Mouse (Mus musculus): ENCODE measurements at regions not wholly inside any gene's neighbourhood (a gene's known extent, or its start where the extent isn't known, plus 50 kb on each side); places are given as distances from the start of the nearest gene placed in this dataset.

DNA sequence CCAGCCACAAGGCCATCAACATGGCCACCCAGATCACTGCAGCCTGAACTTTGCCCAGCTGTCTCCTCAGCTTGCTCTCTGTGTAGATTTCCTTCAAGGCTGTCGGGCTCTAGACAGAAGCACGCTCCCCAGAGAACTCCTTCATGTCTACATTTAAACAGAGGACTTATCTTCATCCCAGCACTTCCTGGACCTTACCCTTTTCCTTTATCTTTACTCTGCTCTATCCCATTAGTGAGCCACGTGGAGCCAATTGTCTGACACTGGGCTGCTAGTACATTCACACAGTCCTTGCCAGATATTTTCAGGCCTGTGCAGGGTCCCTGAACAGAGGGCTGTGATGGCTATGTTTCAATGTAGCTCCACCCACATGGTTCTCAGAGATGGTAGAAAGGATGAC lies 204.7 kb upstream of the Myt1l start:
- 74% methylated on average over 3 of the region's 3 CpGs for WGBS
- Histone ChIP-seq H3K27me3 (ENCODE audit: control insufficient read depth, insufficient read depth, low read length) (no peaks in the 10 kb centered on the region), H3K4me1 (ENCODE audit: control insufficient read depth, insufficient read depth, low read length) (no peaks in the 10 kb centered on the region), H3K27ac (replicated peaks; ENCODE audit: low read depth, low read length) (no peak overlapping the region), H3K4me2 (ENCODE audit: low read depth, low read length) (no peak overlapping the region), H3K9me3 (replicated peaks; ENCODE audit: control insufficient read depth, low read length) (no peaks in the 10 kb centered on the region), H3K36me3 (replicated peaks; ENCODE audit: control insufficient read depth, insufficient read depth, low read depth, low read length) (no peaks in the 10 kb centered on the region), H3K9ac (replicated peaks; ENCODE audit: low read length) (no peak overlapping the region), H3K4me3 (ENCODE audit: low read depth, low read length) (no peak overlapping the region)
- ATAC-seq (replicated peaks; ENCODE audit: insufficient number of reproducible peaks, low FRiP score, low TSS enrichment, low read depth) (no peak), DNase-seq (ENCODE audit: low spot score) (no peak)

DNA sequence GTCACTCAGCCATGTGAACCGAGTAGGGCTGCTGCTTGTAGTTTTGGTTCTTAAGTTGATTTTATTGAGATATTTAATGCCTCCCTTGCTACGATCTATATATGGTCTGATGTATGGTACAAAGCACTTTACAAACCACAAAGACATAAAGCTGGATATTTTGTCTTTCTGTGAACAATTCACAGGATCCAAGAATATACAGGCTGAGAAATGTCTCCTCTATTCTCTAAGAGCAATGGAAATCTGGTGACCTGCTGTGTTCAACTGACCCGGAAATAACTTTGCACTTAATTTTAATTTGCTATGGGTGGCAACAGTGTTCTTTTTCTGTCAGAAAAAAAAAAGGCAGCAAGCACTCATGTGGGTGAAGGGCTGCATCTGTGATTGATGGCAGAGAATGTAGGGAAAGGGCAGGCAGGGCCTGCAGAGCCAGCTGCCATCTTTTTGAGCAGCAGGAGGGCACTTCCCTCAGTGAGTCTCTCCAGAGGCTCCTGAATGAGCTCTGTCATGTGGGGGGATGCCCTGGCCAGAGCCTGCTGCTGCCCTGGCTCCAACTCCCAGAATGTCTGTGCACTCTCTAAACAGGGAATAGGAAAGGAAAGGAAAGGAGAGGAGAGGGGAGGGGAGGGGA lies 192.2 kb upstream of the Myt1l start:
- no peak for ATAC-seq (replicated peaks; ENCODE audit: insufficient number of reproducible peaks, low FRiP score, low TSS enrichment, low read depth)

DNA sequence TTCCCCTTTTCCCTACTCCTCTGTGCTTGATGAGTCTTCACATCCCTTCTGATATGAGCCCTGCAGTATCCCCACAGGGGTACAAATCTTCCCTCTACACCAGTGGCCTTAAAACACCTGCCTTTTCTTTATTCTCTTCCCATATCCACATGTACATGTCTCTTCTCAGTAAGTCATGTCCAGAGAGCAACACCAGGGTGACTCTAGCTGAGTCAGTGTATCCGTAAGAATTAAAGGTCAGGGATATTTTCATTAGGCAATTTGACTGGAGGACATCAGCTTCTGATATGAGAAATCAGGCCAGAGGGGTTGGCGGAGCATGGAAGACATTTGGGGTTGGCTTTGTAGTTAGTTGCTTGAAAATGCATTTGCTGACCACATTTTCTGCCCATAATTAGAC lies 190.8 kb upstream of the Myt1l start:
- WGBS = 86% methylated on average over 2 of the region's 2 CpGs
- DNase-seq (ENCODE audit: low spot score) (no peak), ATAC-seq (replicated peaks; ENCODE audit: insufficient number of reproducible peaks, low FRiP score, low TSS enrichment, low read depth) (no peak)
- Histone ChIP-seq H3K4me3 (ENCODE audit: low read depth, low read length) (no peak overlapping the region), H3K4me1 (ENCODE audit: control insufficient read depth, insufficient read depth, low read length) (no peaks in the 10 kb centered on the region), H3K9me3 (replicated peaks; ENCODE audit: control insufficient read depth, low read length) (no peaks in the 10 kb centered on the region), H3K4me2 (ENCODE audit: low read depth, low read length) (no peak overlapping the region), H3K36me3 (replicated peaks; ENCODE audit: control insufficient read depth, insufficient read depth, low read depth, low read length) (no peaks in the 10 kb centered on the region), H3K27me3 (ENCODE audit: control insufficient read depth, insufficient read depth, low read length) (no peaks in the 10 kb centered on the region), H3K27ac (replicated peaks; ENCODE audit: low read depth, low read length) (no peak overlapping the region), H3K9ac (replicated peaks; ENCODE audit: low read length) (no peak overlapping the region)

More for the DNA sequence above, 192.2 kb upstream of the Myt1l start:
- Histone ChIP-seq H3K4me3 (ENCODE audit: low read depth, low read length) (no peak overlapping the region), H3K4me1 (ENCODE audit: control insufficient read depth, insufficient read depth, low read length) (no peaks in the 10 kb centered on the region), H3K4me2 (ENCODE audit: low read depth, low read length) (no peak overlapping the region), H3K9ac (replicated peaks; ENCODE audit: low read length) (no peak overlapping the region), H3K9me3 (replicated peaks; ENCODE audit: control insufficient read depth, low read length) (no peaks in the 10 kb centered on the region), H3K27ac (replicated peaks; ENCODE audit: low read depth, low read length) (no peak overlapping the region), H3K36me3 (replicated peaks; ENCODE audit: control insufficient read depth, insufficient read depth, low read depth, low read length) (no peaks in the 10 kb centered on the region), H3K27me3 (ENCODE audit: control insufficient read depth, insufficient read depth, low read length) (no peaks in the 10 kb centered on the region)
- no peak for DNase-seq (ENCODE audit: low spot score)
- 68% methylated on average over 3 of the region's 3 CpGs for WGBS

DNA sequence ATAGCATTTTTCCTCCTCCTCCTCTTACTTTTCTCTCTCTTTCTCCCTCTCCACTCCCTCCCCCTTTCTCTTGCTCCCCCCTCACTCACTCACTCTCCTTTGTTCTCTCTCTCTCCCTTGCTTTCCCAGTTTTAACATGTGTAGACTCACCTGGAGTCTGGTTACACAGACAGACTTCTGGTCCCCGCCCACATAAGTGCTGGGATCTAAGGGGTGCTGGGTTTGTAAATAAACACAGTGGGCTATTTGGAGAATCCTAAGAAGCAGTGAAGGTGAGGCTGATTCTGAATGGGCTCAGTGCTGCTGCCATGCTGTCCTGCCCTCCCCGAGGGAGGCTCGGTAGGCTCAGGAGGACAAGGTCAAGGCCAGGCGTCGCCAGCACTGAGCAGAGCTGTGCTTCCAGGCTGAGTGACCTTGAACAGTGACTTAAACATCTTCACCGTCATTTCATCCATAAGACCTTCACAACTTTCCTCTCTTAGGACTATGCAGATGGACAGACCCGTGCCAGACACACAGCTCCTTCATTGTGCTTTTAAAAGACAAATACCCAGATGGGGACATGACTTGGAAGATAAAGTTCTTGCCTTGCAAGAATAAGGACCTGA lies 186.7 kb upstream of the Myt1l start:
- Histone ChIP-seq H3K36me3 (replicated peaks; ENCODE audit: control insufficient read depth, insufficient read depth, low read depth, low read length) (no peaks in the 10 kb centered on the region), H3K4me2 (ENCODE audit: low read depth, low read length) (no peak overlapping the region), H3K9me3 (replicated peaks; ENCODE audit: control insufficient read depth, low read length) (no peaks in the 10 kb centered on the region), H3K9ac (replicated peaks; ENCODE audit: low read length) (no peak overlapping the region), H3K4me1 (ENCODE audit: control insufficient read depth, insufficient read depth, low read length) (no peaks in the 10 kb centered on the region), H3K27me3 (ENCODE audit: control insufficient read depth, insufficient read depth, low read length) (no peaks in the 10 kb centered on the region), H3K27ac (replicated peaks; ENCODE audit: low read depth, low read length) (no peak overlapping the region), H3K4me3 (ENCODE audit: low read depth, low read length) (no peak overlapping the region)
- WGBS = 49% methylated on average over 7 of the region's 7 CpGs
- DNase-seq (ENCODE audit: low spot score) (peak; percentile 18), ATAC-seq (replicated peaks; ENCODE audit: insufficient number of reproducible peaks, low FRiP score, low TSS enrichment, low read depth) (no peak)

DNA sequence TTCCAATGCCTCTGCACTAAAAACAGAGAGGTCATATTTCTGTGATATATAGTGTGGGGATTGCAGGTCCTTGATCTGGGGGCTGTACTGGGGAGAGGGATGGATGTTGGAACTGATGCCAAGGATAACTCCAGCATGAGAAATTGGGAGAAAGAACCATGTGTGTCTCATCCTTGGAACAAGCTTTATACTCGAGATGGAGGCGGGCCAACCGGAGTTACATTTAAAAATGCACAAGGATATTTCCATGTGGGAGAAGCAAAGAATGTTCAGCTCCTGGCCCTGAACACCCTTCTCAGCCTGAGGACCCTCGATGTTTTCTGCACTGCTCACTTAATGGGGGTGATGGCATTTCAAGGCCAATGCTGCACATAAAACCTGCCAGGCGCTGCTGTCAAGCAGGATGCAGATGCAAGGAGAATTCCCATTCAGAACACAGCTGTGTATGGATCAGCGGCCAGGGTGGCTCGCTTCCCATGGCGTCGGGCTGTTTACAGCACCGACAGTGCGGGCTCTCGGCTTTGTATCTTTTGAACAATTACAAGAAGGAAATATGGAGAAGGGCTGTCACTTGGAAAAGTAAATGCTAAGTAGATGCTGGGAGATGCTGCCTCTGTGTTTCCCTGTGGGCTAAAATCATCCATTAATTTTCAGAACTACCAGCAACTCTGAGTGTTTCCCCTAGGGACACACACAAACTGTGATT lies 184.9 kb upstream of the Myt1l start:
- Histone ChIP-seq H3K36me3 (replicated peaks; ENCODE audit: control insufficient read depth, insufficient read depth, low read depth, low read length) (no peaks in the 10 kb centered on the region), H3K9me3 (replicated peaks; ENCODE audit: control insufficient read depth, low read length) (no peaks in the 10 kb centered on the region), H3K4me3 (ENCODE audit: low read depth, low read length) (no peak overlapping the region), H3K4me2 (ENCODE audit: low read depth, low read length) (no peak overlapping the region), H3K9ac (replicated peaks; ENCODE audit: low read length) (no peak overlapping the region), H3K4me1 (ENCODE audit: control insufficient read depth, insufficient read depth, low read length) (no peaks in the 10 kb centered on the region), H3K27me3 (ENCODE audit: control insufficient read depth, insufficient read depth, low read length) (no peaks in the 10 kb centered on the region), H3K27ac (replicated peaks; ENCODE audit: low read depth, low read length) (no peak overlapping the region)
- WGBS = 78% methylated on average over 12 of the region's 12 CpGs
- DNase-seq (ENCODE audit: low spot score) = no peak
- no peak for ATAC-seq (replicated peaks; ENCODE audit: insufficient number of reproducible peaks, low FRiP score, low TSS enrichment, low read depth)

DNA sequence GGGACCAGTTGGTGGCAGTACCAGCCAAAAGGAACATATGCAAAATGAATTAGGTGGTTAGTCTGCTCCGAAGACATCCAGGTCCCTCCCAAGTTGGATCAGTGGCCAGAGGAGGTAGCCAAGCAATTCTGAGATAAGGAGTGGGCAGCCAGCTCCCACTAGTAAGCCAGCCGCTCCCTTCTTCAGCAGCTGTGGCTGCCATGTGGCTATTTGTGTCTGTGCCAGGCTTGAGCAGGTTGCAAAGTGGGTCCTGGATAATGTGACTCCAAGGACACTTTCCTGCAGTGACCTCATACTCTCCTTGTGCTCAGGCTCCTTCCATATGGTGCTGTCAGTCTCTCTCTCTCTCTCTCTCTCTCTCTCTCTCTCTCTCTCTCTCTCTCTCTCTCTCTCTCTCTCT lies 179.5 kb upstream of the Myt1l start:
- DNase-seq (ENCODE audit: low spot score) = no peak
- WGBS = 91% methylated on average over 2 of the region's 2 CpGs
- no peaks in the 10 kb centered on the region for H3K36me3 ChIP-seq (replicated peaks; ENCODE audit: control insufficient read depth, insufficient read depth, low read depth, low read length)
- H3K27me3 ChIP-seq (ENCODE audit: control insufficient read depth, insufficient read depth, low read length) = no peaks in the 10 kb centered on the region
- ATAC-seq (replicated peaks; ENCODE audit: insufficient number of reproducible peaks, low FRiP score, low TSS enrichment, low read depth) = no peak
- no peak overlapping the region for H3K4me3 ChIP-seq (ENCODE audit: low read depth, low read length)
- no peaks in the 10 kb centered on the region for H3K4me1 ChIP-seq (ENCODE audit: control insufficient read depth, insufficient read depth, low read length)
- no peaks in the 10 kb centered on the region for H3K9me3 ChIP-seq (replicated peaks; ENCODE audit: control insufficient read depth, low read length)
- no peak overlapping the region for H3K27ac ChIP-seq (replicated peaks; ENCODE audit: low read depth, low read length)
- H3K4me2 ChIP-seq (ENCODE audit: low read depth, low read length) = no peak overlapping the region
- no peak overlapping the region for H3K9ac ChIP-seq (replicated peaks; ENCODE audit: low read length)

DNA sequence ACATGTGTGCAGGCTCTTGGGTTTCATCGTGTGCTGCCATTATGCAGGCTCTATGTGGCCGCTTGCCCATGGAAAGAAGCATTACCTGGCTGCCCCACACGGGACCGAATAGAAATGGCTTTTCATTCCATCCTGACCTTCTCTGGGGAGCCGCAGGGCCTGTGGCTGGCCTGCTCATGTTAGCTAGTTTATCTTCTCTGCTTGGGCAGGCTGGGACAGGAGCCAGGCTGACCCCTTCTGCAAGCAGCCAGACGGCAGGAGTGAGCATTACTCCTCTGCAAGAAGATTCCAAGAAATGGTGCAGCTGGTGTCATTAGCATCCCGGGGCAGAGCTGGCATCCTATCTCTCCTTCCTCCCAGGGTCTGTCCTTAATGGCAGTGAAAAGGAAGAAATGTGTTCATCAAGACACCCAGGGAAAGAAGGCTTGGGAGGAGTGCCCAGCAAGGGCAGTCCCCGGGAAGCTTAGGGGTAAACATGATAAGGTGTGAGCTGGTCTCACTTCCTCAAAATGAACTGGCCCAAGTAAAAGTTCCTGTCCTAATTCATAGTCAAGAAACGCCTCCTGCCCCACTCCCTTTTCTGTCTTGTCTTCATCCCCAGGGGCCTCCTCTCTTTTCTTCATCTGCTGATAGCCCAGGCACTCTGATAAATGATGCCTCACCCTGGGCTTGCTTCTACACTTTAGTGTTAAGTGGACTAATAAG lies 178.9 kb upstream of the Myt1l start:
- Histone ChIP-seq H3K4me1 (ENCODE audit: control insufficient read depth, insufficient read depth, low read length) (no peaks in the 10 kb centered on the region), H3K4me2 (ENCODE audit: low read depth, low read length) (no peak overlapping the region), H3K36me3 (replicated peaks; ENCODE audit: control insufficient read depth, insufficient read depth, low read depth, low read length) (no peaks in the 10 kb centered on the region), H3K27ac (replicated peaks; ENCODE audit: low read depth, low read length) (no peak overlapping the region), H3K9ac (replicated peaks; ENCODE audit: low read length) (no peak overlapping the region), H3K4me3 (ENCODE audit: low read depth, low read length) (no peak overlapping the region), H3K27me3 (ENCODE audit: control insufficient read depth, insufficient read depth, low read length) (no peaks in the 10 kb centered on the region), H3K9me3 (replicated peaks; ENCODE audit: control insufficient read depth, low read length) (no peaks in the 10 kb centered on the region)
- DNase-seq (ENCODE audit: low spot score) = no peak
- ATAC-seq (replicated peaks; ENCODE audit: insufficient number of reproducible peaks, low FRiP score, low TSS enrichment, low read depth) = no peak
- 74% methylated on average over 9 of the region's 9 CpGs for WGBS

All from embryonic facial prominence, embryonic 11.5 days (tissue).